Mouse (Mus musculus): ENCODE measurements at regions not wholly inside any gene's neighbourhood (a gene's known extent, or its start where the extent isn't known, plus 50 kb on each side); places are given as distances from the start of the nearest gene placed in this dataset.
A peak's percentile ranks its signal among the peaks of the same experiment; 100 is the strongest.

DNA sequence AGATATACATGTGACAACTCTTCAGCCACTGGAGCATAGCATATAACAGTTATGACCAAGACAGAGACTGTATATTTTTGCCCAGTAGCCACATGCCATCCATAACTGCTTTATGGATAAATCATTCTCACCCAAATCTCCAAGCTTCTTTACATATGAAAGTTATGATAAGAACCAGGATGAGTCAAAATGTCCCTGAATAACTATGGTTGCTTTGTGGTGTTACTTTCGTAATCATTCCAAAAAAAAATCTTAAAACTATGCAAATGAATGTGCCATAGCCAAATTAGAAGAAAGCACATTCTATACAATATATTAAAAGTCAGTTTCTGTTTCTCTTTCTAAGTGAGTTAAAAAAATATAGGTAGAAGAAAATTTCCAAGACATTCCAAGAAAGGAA is 605.2 kb upstream of the Tle4 start:
- no peak for DNase-seq

DNA sequence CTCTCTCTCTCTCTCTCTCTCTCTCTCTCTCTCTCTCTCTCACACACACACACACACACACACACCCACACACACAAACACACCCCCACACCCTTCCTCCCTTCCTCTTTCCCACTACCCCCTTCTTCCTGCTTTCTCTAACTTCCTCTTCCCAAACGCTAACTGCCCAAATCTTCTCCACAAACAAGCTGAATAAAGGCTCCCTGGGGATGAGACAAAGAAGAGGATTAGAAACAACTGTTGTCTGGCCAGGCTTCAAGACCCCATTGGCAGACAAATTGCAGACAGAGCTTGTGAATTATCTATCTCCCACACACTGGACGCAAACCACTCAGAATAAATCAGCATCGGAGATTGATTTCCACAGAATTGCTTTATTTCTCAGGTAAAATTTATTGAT is 603.4 kb upstream of the Tle4 start:
- peak; percentile 40 for DNase-seq

DNA sequence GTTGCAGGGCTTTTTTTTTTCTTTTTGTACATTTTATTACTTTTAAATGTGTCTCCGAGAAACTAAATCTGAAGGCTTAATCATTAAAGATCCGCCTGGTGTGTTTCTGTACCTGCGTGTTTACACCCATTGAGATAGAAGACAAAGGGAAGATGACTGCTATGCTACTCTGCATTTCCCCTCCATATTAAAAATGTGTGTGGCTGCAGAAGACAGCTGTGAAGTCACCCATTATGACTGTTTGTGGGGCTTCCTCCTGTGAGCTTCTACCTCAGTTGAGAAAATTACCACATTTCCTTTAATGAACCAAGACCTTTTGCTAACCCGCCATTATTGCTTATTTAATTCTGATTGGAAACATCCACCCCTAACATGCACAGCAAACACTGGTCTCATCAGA is 602.9 kb upstream of the Tle4 start:
- no peak for DNase-seq

DNA sequence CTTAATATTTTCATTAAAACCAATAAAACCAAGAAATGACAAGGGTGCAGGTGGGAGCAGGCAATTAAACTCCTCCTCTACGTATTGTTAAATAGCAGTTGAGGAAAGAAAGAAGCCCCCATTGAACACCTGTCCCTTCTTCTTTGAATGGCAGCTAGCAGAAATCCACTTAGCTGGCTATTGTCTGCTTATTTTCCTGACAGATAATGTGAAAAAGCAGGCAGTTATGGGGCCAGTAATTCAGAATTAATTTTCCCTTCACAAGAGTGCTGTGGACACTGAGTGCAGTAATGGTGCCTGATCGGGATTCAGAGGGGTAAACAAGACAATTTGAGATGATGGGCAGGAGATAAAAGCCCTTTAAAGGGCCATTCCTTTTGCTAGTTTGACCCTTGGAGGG is 602.5 kb upstream of the Tle4 start:
- DNase-seq = no peak

DNA sequence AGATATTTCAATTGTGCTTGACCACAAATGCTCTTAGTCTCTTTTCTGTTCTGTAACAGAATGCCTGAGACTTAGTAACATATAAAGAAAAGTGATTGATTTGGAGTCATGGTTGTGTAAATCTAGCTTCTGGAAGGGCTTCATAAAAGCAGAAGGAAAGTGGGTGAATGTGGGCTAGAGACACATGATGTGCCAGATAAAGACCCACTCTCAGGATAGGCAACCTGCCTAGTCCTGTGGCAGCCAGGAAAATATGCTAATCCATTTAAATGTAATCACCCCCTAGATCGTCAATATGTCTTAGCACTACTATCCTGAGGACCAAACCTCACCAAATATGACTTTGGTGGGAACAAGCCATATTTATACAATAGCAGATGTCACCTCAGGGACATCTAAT is 601.8 kb upstream of the Tle4 start:
- no peak for DNase-seq

DNA sequence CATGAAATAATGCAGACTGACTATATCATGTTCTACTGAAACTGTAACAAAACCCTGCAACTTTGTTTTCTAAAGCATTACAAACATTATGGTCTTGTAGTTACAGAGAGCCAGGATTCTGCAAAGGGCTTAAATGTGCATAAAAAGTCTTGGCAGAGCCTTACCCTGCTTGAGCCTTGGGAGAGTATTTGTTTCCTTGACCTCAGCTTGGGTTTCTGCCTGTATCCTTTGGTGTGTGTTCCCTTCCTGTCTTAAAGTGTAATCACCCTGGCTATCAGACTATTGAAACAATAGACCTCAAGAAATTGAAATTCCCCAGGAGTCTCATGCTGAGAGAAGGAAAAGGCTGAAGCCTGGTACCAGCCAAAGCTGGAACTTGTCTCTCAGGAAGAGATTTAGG is 577.4 kb upstream of the Tle4 start:
- no peak for DNase-seq

DNA sequence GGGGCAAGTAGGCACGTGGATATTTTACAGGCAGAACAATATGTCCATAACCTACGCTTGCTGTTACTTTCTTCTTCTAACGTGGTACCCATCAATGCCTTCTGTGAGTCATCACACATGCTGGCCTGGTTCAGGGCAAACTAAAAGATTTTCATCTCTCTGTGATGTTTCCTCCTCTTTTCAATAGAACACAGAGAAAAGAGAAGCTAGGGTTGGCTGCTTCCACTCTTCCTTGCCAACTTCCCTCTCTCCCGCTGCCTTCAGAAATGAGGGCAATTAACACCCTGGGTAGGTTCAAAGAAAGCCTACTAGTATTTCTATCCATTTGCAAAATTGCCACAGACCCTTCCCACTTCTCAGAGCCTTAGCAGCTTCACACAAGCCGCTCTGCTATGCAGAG is 575.5 kb upstream of the Tle4 start:
- DNase-seq = no peak

DNA sequence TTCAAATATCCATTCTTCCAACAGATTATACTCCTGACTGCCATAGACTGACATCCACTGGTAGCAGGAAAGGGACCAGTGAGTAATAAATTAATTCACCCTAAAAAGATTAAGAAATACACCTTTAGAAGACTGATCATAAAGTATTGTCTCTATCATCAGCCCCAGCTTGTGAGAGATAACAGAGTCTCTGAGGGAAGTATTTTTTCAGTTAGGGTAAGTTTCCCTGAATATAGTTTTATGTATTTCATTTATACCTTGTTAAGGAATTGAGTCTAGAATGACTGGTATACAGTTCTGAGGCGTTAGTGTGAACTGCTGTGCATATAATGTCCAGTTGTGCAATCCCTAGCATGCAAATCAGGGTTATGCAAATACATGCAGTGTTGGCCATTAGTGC is 569.3 kb upstream of the Tle4 start:
- no peak for DNase-seq

DNA sequence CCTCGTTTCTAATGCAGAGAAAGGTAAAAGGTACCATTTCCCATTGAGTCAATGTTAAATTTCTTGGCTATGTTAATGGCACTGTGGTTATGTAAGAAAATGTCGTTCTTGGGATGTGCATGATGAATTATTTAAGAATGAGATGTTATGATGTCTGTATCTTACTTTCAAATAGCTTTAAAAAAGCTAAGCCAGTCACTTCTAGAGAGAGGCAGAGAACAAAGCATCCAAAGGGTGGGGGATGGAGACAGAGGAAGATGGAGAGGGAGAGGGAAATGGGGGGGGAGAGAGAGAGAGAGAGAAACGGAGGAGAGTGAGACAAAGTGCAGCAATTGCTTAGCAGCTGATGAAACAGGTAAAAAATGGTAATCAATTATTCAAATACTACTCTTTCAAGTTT is 562.8 kb upstream of the Tle4 start:
- no peak for DNase-seq

DNA sequence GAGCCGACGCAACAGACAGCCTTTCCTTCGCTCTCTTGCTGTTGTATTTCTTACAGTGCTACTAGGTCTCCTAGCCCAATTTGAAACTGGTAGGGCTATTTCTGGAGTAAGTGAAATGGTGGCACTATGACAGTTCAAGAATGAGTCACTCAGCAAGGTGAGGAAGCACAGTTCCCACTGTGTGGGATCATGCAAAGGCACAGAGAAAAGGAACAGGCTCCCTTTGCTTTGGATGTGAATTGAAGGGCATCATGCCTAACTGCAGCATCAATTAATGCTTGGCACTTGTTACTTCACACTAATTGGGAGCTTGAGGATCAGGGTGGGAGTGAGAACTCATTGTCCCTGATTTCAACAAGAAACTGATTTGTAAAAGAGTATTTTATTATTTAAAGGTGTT is 560.8 kb upstream of the Tle4 start:
- DNase-seq = no peak

DNA sequence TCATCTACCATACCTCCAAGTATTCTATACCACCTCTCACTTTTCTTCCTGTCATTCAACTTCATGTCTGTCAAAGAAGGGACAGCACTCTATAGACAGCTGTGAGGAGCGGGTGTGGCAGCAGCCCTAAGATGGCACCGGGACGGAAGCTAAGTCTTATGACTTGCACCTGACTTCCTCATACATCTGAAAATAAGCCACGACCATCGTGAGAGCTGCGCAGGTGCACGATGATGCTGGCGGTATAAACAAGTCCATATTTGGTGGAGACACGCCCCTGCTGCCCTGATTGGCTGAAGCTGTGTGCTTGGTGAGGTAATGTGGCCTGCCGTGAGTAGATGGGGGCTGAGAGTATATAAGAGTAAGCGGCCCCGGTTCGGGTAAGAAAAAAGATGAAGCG is 560.3 kb upstream of the Tle4 start:
- no peak for DNase-seq

DNA sequence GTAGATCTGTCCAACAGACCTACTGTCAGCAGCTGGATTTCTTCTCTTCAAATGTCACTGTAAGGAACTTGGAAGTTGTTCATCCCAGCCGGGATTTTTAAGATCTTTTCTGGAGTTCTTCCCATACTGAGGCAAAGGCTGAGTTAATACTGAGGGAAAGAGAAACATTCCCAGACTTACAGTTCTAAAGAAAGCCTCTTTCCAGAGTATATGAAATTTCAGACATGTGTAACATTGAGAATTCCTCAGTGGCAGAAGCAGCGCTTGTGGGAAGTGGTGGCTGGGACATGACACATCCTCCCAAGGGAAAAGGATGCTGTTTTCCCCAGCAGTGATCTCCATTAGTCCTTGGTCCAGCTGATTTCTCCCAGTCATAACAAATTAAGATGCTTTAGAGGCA is 556.8 kb upstream of the Tle4 start:
- DNase-seq = peak; percentile 5

DNA sequence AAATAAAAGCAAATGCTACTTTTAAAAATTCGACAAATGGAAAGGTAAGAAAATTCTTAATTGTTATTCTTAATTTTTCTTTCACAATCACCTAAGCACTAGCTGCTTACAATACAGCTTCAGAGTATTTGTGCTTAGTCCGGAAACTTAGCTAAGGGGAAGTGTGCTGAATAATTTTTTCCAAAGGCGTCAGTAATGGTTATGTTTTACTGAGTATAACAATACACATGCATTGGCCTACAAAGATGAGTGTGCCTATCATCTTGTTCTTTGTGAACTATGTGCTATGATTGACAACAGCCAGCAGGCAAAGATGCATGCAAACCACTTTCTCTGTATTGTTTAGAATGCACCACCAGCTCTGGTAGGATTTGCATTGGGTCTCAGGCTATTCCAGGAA is 548.5 kb upstream of the Tle4 start:
- no peak for DNase-seq

DNA sequence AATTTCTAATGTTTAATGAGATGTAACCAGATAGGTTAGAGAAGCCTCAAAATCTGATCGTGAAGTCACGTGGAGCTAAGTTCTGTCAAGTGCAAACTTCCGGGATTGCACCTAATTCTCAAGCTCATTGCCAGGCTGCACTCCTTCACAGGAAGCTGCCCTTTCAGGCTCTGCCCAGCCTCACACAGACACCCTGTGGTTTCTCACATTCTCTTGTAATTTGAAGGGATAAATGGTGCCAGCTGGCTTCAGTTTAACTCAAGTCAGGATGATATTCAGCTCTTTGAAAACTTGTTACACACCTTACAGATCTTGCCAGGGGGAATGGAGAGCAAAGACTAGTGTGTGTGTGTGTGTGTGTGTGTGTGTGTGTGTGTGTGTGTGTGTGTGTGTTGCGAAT is 529.3 kb upstream of the Tle4 start:
- no peak for DNase-seq

DNA sequence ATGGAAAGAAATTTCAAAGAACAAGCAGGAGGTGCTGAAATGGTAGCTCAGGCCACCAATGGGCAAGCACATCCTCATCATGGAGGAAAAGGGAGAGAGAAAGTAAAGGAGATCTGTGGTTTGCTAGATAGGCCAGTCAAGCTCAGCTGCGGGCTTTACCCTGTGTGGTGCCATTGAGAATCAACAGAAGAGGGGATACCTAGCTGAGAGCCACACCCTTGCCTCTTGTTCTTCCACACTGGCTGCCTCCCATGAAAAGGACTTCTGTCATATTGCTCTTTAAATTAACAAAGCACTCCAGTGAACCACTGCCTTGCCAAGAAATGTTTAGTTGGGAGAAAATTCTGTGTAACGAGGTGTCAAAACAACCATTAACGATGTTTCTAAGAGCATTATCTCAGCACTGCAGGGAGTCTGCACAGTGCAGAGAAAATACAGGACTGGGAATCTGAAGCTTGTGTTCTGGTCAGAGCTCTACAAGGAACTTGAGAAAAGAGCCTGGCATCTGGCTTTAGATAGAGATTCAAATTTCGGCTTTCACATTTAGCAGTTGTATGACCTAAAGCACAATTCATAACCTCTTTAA is 510.7 kb upstream of the Tle4 start:
- no peak for DNase-seq

DNA sequence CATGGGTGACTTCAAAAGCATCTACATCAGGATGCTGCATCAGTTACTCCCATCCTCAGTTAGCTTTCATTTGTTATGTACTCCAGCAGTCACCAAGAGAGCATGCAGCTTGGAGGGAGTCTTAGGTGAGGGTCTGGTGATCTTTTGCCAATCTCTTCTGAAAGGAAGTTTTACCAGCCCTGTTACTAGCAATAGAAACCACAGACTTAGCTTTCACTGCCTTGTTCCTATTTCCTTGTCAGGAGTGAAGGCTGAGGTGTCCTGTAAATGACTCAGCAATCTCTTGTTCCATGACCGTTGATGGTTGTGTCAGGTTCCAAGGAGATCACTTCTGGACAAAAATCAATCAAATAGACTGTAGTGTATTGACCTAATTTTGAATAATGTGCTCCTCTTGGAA is 497.2 kb upstream of the Tle4 start:
- DNase-seq = no peak

DNA sequence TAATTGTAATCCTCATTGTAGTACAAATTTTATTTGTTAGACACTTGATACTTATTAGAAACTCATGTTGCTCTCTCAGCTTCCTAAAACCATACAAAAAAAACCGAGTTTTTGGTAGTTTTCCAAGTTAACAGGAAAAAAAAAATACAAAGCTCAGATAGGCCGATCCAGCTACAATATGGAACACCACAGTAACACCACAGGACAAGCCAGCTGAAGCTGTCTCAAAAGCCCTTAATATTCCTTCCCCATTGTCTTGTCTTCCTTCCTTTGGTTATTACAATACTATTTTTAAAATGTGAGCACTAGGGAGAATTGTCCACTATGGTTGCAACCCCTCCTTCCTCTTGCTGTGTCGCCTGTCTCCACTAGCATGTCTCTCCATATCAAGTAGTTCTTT is 495.7 kb upstream of the Tle4 start:
- no peak for DNase-seq

DNA sequence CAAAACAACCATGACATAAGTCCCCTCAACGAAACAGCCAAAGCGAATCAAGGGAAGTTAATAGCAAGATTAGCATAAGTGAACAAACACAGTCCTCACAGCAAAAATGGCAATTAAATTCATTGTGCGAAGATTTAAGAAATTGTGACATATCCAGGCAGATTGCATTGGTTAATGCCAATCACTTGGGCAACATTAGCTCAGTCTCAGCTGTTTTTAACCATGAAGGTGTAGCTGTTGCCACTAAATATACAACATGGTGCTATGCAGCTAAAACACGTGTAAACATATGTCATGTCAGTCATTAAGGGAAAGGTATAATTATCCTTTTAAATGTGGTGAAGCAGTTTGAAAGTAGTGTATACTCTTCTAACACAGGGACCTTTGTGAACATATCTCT is 482.8 kb upstream of the Tle4 start:
- no peak for DNase-seq

DNA sequence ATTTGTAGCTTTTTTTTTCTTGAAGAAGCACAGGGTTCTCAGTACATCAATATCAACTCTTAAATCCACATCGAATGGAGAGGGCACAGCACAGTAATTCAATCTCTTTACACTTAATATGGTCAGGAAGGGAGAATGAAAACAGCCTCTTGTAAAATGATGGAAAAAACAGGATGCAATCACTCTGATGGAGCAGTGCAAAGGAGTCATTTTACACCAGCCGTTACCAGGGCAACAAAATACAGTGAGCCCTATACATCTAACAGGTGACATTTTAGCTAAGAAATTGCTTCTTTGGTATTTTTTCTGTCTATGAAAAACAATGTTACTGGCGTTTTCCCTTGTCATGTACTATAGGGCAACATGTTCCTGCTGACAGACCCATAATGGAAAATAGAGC is 459.9 kb upstream of the Tle4 start:
- no peak for DNase-seq

DNA sequence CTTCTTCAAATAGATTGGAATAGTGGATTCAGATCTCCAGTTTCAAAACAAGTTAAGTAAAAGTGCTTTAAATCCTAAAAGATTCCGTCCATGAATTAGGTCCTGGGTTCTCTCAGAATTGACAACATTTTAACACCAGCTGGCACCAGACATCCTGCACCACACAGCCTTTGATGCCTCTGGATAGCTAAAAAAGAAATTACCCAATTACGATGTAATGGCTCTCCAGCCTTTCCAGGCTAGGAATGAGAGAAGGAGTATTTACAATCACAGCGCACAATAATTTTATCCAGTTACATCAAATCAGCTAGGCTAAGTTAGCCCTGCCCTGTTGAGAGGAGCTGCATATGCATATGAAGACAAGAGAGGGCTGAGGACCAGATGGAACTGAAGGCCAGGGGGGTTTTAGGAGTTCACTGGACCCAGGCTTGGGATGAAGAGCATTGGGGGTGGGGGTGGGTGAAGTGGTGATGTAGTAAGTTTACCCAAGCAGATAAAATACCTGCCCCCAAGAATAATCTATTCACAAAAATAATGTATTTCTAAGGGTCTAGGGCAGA is 455.8 kb upstream of the Tle4 start:
- no peak for DNase-seq

DNA sequence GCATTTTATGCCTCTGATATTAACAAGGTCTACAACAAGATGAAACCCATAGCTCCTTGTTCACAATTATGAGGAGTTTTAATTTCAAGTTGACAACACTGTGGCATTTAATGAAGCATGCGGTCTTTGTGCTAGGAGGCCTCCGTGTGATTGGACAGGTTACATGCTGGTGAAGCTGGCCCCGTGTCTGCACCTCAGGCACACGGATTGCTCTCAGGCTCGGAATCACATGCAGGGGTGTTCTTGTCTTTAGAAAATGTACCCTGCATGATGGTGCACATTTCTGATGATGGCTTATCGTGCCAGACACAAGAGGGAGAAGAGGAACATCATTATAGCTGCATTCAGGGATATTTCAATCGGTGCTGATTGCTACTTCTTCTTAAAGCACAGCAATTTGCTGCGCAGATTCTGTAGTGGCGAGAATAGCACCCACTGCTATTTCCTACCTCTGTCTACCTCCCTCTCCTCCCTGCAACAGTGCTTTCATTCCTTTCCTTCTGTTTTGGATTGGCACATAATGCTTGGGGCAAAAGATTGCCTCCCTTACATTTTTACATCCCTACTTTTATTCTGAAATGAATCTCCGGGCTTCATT is 454.9 kb upstream of the Tle4 start:
- no peak for DNase-seq

DNA sequence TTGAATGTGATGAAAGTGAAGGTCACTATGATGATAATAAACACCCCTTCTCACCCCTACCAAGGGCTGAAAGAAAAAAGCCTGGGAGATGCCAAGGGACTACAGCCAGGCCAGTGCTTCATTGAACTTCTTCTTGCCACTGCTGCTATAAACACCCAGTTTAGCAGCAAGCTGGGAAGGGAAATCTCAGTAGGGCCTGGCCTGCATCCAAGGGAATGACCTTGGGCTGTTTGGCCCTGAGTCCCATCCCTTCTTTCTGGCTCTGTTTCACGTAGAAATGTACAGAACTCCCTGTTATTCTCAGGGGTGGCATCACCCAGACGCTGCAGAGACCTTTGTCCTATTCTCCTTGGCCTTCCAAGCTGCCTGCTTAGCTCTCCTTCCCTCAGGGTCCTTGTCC is 450.0 kb upstream of the Tle4 start:
- DNase-seq = no peak

DNA sequence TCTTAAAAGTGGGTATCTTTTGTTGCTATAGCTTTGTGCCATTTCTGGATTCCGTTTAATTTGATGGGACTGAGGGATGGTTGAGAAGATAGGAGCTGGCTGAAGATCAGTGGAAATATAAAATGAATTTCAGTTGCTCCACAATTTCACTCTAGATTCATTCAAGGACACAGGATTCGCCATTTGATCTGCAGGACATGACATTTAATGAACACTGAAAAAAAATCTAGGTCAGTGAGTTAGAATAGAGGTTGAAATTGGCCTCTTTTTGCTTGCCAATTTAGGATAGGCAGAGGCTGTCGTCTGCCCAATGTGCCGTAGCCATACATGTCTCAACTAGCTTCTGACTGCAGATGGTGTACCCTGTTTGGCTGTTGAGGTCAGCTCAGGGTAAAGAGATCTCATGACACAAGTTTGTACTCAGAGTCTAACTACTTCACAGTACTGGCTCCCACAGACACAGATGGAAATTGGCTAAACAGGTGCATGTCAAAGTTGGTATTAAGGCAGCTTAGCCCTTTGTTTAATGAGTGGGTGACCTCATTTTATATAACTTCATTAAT is 449.5 kb upstream of the Tle4 start:
- DNase-seq = no peak

DNA sequence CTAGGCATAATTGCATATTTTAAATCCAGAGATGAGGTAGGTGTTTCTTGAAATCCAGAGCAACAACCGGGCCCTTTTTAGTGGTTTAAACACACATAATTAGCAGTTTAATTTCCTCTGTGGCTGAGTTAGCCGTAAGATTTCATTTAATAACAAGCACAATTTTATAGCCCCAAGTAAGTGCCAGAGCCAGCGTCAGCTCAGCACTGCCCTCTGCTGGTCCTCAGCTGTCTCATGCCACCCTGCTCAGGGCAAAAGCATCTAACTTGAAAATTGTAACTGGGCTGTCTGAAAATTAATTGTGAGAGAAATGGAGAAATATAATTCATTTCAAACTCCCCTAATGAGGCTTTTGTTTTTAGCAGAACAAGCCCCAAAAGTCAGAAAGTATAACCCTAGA is 437.7 kb upstream of the Tle4 start:
- DNase-seq = peak; percentile 76

DNA sequence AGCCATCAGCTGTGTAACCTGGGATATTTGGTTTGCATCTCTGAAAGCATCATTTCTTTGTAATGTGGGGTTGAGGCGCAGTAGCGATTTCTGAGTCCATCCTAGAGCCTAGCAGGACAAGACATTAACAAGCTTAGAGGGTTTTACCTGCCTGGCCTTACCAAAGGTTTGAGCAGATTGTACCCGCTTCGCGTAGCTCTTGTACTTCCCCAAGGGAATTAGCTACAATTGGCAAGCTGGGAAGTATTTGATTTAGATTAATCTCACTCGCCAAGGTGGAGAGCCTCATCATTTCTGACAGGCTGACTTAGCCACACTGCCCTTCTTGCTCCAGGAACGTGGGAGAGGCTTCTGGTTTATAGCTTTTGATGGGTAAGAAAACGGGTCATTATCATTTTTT is 436.1 kb upstream of the Tle4 start:
- DNase-seq = no peak
